Mouse (Mus musculus) gastrocnemius, postnatal 10 days (tissue): Measurements from ENCODE around the gene 1810049J17Rik. TPM values are rescaled to one million over a fixed set of nuclear protein-coding genes. Genes with fewer than 3 reads are reported as not detected.
"Not testable (repeated sequence)": the region's sequence is repeated elsewhere in the genome, so short reads cannot be mapped to it uniquely, and the experiment has no call there.

Experiments
- DNase-seq: peaks from one replicate; pipeline ENCODE4 v3.0.0; 2021; ENCODE audit warnings: mixed read lengths
- long read RNA-seq, 2 experiments: library from polyadenylated mRNA; stranded (forward); transcript quantifications; one replicate each; pipeline ENCODE4 v2.0.0; 2021
- total RNA-seq, 2 experiments: library from RNA; stranded (reverse); gene quantifications; 2 replicates each; pipeline ENCODE4 v1.2.3; 2021

Gene 1810049J17Rik
- not detected for total RNA-seq
- long read RNA-seq, experiment 1: 0 reads
- long read RNA-seq, experiment 2: 0 reads

GRCm38 (mm10) chr15:12321788-12322621 is at the start of gene 1810049J17Rik:
TSS of gene 1810049J17Rik (minus strand) at chr15:12321899.
- no peak for DNase-seq

- peak; percentile 71 for DNase-seq
Observed at GRCm38 (mm10) chr15:12371183-12371582, 49.5 kb upstream of the 1810049J17Rik start.

- DNase-seq: no peak
Observed at GRCm38 (mm10) chr15:12370096-12370495, 48.4 kb upstream of the 1810049J17Rik start.

DNA sequence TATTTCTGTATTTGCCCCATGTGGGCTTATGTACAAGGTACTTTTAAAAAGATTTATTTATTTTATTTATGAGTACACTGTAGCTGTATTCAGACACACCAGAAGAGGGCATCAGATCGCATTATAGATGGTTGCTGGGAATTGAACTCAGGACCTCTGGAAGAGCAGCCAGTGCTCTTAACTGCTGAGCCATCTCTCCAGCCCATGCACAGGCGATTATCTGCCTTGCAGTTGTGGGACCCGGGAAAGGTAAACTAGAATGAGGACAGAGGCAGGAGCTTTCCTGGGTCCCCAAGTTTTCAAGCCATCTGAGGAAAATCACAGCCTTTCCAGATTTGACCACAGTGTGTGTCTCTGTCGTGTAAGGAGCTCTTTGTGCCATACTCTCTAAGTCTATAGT is 47.2 kb upstream of the 1810049J17Rik start:
- no peak for DNase-seq

DNA sequence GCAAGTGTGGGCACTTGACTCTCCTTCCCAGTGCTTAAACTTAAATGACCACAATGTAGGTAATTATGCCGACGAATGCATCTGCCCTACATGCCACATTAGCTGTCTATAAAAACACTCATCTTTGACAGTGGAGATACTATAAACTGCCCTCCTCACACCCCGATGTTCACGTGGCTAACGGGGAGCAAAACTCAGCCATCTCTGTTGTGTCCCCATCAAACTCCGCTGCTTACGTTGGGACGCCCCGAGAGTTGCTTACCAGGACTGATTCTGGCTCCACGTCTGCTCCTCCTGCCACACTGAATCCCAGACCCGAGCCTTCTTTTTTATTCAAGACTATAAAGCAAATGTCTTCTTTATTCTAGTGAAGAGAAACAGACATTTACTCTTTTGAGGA is 46.7 kb upstream of the 1810049J17Rik start:
- no peak for DNase-seq

- no peak for DNase-seq
Observed at GRCm38 (mm10) chr15:12367306-12368080, 45.8 kb upstream of the 1810049J17Rik start.

DNA sequence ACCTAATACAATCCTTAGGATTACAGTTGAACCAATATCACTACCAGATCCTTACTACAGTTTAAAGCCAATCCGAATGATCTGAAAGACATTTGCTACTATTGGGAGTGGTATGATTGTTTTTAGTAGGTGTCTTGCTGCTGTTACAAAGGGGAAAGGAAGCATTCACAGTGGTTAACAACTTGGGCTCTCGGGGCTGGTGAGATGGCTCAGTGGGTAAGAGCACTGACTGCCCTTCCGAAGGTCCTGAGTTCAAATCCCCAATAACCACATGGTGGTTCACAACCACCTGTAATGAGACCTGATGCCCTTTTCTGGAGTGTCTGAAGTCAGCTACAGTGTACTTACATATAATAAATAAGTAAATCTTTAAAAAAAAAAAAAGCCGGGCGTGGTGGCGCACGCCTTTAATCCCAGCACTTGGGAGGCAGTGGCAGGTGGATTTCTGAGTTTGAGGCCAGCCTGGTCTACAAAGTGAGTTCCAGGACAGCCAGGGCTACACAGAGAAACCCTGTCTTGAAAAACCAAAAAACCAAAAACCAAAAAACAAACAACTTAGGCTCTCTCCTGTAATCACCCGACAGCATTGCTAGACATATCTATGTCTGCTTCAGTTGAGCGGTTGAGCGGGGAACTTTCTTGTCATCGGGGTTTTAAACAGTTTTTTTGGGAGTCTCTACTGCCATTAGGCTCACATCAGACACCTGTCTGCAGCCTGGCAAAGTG is 45.0 kb upstream of the 1810049J17Rik start:
- DNase-seq: not testable (repeated sequence)

DNA sequence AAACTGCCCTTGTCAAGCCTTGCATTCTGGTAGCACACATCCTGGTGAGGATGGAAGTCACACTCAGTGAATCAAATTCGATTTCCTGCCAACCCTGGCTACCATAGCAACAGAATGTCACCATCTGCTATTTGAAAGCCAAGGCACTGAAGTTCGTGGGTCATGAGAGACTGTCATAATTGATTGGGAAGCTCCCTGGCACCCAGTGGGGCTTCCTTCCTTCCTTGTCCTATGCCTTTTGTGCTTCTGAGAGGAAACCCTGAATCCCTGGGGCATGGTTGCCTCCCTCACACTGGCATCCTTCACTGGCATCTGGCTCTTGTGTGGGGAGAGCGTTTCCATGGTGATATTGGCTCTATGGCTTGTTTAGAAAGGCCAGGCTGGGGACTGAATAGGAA is 44.4 kb upstream of the 1810049J17Rik start:
- DNase-seq: no peak

- no peak for DNase-seq
Observed at GRCm38 (mm10) chr15:12365416-12366071, 43.8 kb upstream of the 1810049J17Rik start.

DNA sequence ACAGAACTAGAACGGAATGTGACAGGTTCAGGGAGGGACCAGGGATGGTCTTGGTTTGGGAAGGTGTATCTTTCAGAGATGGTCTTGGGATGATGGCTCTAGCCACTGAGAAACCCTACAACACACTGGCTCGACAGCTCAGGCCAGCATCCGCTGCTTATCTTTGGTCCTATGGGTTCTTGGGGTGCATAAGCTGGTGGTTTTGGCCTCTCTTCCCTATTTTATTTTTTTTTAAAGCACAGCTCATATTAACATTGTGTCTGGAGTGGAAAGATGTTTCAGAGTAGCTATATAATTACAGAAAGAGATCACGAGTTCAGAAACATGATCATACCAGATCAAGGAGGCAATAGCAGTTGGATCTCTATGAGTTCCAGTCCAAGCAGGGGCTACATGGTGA is 42.4 kb upstream of the 1810049J17Rik start:
- DNase-seq: no peak

DNA sequence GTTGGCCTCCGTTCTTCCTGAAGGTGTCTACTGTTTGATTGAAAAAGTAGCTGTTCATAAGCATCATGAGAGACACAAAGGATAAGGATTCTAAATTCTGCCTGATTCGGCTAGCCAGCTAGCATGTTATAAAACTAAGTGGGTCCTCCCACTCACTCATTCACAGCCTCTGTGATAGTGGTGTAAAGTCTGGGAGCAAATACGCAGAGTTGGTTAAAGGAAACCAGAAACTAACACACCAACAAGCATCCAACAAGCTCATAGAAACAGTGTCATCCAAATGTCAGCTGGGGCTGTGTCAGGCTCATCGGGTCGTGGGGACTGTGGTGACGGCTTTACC is 41.0 kb upstream of the 1810049J17Rik start:
- DNase-seq: no peak

DNA sequence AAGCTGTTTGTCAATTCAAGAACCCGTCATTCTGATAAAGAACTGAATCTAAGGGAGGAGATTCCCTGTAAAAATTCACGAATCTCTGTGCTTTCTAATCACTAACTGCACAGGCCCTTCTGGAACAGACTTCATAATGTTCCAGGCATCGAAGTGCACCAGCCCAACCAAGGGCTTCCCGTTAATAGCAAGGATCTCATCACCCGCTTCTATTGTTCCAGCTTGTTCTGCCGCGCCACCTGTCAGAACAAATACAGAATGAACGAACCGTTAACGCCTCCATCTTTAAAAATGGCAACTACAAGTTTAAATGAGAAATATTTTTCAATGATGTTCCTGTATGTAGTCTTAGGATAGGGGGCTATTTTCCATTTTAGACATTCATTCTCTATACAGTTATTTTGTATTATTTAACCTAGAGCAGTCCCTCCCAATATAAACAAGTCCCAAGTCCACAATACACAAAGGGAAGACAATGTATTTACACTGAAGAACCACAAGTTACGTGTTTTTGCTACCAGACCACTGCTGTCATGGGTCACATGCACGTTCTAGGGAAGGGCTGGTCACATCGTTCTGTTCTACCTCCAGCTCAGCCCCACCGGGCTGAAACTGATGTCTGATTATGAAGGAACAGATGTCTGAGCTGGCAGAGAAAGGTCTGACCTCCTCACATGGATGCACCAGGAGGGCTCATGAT is 40.5 kb upstream of the 1810049J17Rik start:
- no peak for DNase-seq

DNA sequence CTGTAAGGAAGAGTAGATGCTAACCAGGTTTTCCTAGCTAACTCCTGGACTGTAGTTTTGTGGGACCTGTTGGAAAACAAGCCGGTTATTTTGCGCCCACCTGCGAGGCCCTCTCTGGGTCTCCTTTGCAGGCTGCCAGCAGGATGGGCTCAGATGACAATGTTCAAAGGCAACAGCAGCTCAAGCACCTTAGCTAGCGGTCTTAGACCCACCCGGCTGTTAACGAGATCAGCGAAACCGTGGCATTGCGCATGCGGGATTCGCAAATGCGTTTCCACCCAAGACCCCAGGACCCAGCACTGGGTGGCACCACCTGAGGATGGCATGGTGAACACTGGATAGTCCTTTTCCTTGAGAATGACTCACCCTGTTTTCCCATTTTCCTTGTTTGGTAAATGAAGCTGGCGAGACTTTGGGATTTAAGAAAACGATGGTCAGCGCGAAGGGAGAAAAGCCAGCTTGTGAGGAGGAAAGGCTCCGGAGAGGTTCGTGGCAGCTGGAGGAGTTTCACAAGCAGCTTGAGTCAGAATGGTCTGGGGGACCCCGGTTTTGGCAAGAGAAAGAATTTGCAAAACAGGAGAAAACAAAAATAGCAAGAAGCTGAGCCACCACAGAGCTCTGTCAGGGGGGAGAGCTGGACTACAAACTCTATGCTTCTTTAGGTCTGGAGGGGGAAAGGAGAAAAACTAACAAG is 39.0 kb upstream of the 1810049J17Rik start:
- DNase-seq: no peak

- DNase-seq: no peak
Observed at GRCm38 (mm10) chr15:12358384-12358783, 36.7 kb upstream of the 1810049J17Rik start.

DNA sequence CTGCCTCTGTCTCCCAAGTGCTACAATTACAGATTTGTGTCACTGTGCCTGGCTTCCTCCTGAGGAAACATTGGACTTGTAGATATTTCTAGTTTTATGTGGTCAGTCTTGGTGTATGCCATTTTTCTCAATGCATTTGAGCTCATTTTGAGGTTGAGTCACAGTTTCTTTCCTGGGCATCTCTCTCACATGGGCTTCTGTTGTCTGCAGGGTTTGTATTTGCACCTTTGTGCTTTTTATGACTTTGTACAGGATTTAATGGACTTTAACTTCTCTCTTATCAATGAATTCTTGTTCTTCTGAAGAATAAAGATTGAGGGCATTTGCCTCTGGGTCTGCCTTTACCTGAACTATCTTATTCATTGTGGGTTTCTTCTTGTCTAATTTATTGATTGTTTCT is 35.8 kb upstream of the 1810049J17Rik start:
- no peak for DNase-seq

DNA sequence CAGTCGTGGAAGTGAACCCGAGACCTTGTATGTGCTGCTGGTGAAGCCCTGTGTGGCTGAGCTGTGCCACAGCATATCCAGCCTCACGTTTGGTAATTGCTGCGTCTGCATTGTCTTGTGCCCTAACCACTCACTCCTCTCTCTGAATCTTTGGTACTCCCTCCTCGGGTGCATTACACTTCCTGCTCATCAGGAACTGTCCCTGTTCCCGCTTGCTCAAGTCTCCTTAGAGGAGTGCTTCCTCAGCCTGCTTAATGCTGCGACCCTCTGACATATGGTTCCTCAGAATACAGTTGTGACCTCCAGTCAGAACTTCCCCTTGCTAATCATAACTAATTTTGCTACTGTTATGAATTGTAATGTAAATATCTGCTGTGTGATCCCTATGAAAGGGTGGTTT is 34.2 kb upstream of the 1810049J17Rik start:
- DNase-seq: no peak

DNA sequence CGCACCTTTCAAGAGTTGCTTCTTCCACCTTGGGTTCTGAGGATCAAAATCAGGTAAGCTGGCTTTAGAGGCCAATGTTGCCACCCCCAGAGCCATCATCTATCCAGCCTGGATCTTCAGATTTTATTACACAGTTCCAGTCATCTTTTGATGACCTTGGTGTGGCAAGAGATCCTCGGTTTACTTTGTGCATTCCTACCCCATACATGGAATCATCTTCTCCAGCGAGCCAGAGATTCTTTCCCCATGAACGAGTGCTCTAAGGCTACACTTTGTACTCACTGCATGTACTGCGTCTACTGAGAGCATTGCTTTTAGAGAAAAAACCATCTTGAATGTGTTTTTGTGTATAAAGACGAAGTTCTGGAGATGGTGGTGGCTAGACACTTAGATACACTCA is 33.6 kb upstream of the 1810049J17Rik start:
- DNase-seq: no peak

- no peak for DNase-seq
Observed at GRCm38 (mm10) chr15:12354281-12354810, 32.6 kb upstream of the 1810049J17Rik start.

DNA sequence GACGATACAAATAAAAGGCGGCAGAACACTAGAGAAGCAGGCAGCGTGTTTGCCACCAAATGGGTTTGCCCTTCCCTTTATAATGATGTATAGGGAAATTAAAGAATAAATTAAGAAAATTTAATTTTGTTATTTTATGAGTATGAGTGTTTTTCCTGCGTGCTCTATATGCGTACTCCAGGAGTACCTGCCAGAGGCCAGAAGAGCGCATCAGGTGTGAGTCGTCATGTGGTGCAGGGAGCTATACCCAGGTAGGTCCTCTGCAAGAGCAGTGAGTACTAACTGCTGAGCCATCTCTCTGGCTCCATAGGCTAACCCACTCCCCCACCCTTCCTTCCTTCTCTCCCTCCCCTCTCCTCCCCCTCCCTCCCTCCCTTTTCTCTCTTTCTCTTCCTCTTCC is 29.8 kb upstream of the 1810049J17Rik start:
- DNase-seq: no peak

DNA sequence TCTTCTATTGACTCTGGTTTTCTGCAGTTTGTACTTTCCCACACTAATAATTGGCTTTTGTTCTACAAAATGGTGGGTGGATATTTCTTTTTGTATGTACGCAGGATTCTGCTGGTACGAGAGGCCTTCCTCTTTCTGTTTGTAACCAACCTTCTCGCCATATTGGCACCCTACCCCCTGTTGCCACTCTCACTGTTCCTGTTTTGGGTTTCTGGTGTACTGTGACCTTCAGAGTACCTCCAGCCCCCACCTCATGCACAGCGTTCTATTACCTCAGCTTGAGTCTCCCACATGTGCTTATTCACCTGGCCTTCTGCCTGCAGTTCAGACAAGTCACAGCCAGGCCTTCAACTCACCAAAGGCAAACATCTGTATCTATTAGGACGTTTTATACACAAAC is 28.1 kb upstream of the 1810049J17Rik start:
- no peak for DNase-seq

- no peak for DNase-seq
Observed at GRCm38 (mm10) chr15:12348950-12349349, 27.3 kb upstream of the 1810049J17Rik start.
